Mouse (Mus musculus) left cerebral cortex, adult 18-20 months (tissue): ENCODE measurements at regions not wholly inside any gene's neighbourhood (a gene's known extent, or its start where the extent isn't known, plus 50 kb on each side); places are given as distances from the start of the nearest gene placed in this dataset.

Experiments
- DNase-seq, 2 experiments: peaks; one replicate each; pipeline ENCODE4 v3.0.0; 2021 to 2022; ENCODE audit warnings: low spot score in 2 of 2, mixed read lengths in 1 of 2

DNA sequence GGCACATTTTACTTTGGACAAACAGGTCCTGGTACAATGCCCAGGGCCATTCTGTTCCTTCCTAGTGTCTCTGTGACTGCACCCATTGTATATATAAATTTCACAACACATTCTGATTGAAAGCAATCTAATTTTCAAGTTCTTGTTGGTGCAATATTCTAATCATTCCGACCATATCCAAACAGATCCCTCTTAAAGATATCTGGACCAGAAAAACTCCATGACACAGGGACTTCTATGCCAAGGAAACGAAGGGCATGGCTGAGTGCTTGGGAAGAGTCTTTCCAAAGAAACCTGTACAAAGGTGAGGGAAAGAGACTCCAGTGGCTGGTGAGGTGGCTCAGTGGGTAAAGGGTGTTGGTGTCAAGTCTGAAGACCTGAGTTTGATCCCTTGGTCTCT, 337.8 kb downstream of the Pmp22 start:
- no peak for DNase-seq

DNA sequence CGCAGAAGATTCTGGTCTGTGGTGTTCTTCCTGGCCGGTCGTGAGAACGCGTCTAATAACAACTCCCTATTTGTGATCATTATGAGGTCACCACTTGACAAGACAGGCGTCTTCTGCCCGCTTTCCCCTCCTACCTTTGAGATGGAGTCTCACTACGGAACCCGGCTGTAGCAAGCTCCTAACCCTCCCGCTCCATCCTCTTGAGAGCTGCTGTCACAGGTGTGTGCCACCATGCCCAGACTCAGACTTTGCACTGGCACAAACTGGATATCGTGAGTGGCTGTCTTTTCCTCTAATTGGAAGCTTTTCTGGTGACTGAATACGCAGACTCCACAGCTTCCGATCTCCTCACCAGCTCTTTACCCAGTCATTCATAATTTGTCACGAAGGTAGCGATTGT, 346.0 kb downstream of the Pmp22 start:
- no peak for DNase-seq

DNA sequence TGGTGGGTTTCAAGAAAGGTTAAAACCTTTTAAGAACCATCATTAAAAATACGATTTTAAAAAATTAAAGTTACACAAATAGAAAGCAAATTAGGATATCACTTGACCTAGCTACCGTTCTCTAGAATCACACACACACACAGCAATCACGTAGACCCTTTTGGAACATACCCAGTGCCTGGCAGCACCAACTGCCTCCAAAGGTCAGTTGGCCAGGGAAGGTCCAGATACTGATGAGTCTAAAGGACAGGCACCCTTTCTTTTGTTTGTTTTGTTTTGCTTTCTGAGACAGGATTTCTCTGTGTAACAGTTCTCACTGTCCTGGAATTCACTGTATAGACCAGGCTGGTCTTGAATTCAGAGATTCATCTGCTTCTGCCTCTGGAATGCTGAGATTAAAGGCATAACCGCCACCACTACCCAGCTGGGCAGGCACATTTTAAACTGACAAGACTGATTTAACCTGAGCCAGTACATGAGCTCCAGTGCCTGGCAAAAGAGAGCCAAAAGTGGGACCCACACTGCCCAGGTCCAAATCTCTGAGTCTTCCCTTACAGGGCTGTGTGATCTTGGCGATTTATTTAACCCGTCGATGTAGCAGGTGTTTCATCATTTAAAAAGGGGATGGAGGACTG, 353.0 kb downstream of the Pmp22 start:
- DNase-seq = no peak

DNA sequence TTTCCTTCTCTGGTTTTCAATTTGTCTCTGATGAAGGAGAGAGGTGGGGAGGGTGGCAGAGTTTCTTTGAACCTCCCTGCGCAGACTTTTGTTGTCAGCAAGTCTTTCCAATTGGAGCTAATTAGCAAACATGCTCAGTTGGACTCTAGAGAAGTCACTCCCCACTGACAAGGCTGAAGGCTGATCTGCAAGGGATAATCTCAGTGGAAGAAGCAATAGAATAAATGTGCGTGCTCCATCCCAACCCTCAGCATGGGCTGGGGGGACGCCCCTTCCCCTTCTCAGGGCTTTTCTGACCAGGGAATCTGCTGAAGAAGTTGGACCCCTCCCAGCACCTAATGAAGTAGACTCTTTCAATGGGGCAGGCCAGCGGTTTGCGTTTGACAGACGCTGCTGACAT, 353.8 kb downstream of the Pmp22 start:
- no peak for DNase-seq

DNA sequence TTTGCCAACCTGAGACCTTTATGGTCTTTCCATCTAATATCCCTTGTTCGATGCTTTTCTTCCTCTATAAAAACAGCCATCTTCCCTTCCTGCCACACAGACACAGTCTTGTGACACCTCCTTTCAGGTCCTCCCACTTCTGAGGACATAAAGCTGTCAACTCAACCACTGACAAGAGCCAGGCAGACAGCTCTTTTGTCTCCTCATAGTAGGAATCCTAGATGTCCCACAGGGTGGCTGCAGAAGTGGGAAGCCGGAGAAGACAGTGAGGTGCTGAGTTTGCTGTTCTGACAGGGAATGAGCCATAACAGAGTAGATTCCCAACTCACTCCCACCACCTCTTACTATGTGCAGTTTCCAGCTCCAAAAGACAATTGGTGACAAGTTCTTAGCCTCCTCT, 358.4 kb downstream of the Pmp22 start:
- no peak for DNase-seq

DNA sequence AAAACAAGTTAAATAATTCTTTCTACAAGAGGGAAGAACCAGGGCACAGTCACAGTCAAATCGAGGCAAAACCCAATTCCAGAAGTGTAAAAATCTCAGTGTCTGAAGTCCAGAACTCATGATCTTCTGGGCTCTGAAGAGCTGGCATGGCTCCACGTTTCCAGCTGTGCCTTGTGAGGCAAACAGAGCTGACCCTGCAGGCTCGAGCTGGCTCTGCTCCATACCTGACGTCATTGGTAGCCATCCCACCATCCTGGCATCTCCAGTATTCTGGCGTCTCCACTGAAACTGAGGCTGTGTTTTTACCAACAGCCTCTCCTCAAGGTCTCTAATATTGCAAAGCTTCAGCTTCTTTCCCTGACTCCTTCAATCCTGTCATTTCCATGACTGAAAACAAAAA, 373.4 kb downstream of the Pmp22 start:
- DNase-seq = peak; percentile 9

DNA sequence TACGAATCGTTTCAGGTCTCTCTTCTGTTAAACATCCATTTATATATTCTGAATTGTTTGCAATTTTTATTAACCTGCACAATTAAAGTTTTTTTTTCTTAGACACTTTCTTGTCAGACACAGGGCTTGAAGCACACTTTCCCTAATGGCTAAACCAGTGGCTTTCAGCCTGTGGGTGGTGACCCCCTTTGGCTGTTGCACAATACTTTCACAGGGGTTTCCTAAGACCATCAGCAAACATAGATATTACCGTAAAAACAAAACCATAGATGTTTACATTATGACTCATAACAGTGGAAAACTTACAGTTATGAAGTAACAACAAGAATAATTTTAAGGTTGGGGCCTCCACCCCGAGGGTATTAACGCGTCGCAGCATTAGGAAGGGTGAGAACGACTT, 378.6 kb downstream of the Pmp22 start:
- DNase-seq = no peak

DNA sequence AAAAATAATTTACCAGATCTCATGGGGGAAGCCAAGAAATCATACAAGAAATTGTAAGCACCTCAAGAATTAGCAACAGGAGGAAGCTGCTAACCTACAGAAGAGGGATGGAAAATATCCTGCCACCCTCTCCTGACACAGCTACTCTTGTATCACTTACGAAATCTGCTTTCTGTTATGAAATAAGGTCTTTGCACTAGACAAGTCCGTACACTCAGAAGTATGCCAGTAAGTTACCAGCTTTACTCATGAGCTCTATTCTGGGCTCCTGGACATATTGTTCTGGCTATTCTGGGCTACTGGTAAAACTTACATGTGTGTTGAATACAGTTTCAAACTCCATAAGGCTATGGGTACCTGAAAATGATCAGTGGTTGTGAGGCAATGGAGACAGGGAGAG, 379.9 kb downstream of the Pmp22 start:
- DNase-seq = no peak

DNA sequence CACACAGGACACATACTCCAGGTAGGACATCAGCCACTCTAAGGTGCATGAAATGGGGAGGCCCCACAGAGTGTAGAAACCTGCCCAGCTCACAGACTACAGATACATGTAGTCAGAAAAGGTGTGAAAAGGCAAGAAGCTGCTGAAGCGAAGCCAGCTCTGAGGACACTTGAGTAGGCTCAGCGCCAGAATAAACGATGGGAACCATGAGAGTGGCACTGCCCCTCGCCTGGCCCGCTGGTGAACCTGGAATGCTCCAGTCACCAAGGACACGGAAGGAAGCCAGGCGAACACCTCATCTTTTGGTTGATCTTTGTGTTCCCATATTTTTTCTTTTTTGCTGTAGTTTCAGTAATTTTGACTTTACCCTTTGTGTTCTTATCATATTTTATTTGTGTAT, 381.8 kb downstream of the Pmp22 start:
- no peak for DNase-seq

DNA sequence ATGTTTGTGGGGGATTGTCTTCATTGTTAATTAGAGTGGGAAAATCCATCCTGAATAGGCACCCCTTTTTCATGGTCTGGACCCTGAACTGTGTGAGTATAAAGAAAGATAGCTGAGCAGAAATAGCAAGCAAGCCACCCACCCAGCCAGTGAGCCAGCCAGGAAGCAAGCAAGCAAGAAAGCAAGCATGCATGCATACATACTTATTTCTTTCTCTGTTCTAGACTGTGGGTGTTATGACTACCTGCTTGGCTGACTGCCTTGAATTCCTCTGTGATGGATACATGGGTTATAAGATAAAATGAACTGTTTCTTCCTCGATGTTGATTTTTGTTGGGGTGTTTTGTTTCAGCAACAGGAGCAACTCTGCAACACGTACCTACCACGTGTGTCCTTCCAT, 385.8 kb downstream of the Pmp22 start:
- DNase-seq = peak in 1 of 2 experiments; percentile 29

DNA sequence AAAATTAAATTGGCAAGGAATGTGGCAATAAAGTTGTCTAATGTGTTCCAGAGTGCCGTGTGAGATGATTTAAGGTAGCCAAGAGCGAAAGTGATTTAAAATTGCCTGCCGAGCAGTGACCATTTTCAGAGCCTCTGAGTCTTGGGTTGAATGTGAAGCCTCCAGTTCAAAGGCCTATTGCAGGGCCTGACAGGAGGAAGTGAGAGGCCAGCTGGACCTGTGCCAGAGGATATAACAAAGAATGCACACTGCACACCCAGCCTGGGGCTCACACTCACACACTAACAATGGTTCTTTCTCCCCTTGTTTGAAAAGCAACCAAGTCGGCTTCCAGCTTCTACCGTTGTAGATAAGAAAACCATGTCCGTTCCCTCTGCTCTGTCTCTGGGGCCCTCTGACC, 390.1 kb downstream of the Pmp22 start:
- DNase-seq = peak; percentile 5 to 23

DNA sequence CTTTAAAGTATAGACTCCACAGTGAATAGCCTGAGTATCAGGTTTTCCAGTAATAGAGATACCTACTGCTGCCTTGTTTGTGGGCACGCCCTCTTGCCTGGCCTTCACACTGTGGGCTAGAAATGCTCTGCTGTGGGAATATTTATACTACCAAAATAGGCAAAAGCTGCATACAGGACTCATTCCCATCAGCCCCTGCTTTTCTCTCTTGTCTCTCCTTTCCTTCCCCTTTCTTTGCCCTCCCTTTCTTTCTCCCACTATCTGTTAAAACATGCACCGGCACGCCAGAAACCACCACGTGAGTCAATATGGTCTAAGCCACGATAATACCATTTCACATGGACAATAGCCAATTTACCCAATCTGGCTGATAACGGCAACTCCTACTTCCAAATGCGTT, 395.5 kb downstream of the Pmp22 start:
- no peak for DNase-seq

DNA sequence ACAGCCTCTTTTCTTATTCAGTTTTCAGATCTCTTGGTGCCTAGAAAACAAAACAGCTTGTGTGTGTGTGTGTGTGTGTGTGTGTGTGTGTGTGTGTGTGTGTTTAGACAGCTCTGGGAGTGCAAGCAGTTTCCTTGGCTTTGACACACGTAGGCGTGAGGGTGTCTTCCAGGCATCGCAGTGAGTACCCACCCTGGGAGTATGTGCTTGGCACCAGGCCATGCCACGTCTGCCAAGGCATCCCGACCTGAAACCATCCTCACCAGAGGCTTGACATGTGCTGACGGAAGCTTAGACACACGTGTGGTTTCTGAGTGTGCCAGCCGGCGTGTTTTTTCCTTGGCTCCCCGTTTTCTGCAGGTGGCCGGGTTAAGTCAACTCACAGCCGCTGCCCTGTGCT, 396.6 kb downstream of the Pmp22 start:
- no peak for DNase-seq

DNA sequence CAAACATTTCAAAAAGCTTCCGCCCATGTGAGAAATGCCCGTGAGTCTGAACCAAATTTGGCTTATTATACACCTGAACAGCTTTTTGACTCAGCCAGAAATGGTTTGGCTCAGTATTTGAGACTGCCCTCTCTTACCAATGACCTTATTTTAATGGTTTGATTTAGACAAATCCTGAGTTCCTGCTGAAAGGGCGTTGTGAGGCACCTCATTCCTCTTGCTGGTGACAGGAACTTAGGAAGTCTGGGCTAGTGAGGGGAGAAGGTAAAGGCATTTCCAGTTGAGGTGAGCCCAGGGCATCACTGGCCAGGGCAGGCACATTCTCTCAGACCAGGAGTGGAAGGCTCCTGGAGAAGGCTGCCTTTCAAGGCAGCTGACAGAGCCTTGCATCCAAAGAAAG, 396.1 kb downstream of the Hs3st3b1 start:
- DNase-seq = no peak

DNA sequence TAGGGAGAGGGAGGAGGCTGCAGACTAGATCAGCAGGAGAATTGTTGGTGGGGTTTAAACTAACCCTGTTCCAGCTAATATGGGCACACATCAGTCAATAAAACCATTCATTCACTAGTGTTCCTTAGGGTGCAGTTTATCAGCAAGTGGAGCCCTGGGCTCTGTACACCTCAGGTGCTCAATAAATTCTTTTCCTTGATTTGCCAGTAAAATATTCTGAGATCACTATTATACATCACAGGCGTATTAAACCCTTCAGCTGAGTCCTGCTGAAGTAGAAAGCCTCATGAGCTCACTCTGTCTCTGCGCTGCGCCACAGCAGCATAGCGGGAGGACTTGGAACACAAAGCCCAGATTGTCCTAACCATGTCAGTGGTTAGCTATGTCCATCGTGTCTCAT, 389.3 kb downstream of the Hs3st3b1 start:
- DNase-seq = no peak

DNA sequence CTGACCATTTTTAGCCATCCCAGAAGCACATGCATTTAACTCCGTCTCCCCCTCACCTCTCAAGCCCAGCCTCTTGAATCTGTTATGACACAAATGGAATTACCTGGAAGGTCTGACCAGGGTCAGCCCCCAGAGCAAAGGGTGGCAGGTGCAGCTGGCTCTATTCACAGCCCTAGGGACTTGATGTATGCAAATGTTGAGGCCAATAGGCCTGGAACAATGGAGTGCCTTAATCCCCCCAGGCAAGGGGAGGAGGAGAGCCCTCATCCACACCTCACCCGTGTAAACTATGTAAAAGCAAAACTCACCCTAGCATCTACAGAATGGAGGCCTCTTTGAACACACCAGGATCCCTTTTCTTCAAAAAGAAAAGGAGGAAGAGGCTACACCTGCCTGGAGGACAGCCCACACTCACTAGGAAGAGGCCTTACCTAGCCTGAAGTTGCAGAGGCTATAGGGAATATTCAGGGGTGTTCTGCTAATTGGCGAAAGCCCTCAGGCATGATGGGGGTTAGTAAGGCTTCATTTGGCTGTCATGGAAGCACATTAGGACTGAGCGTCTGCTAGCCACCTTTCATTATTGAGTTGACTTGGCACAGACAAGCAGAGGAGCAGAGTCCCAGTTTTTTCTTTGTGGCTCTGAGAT, 388.4 kb downstream of the Hs3st3b1 start:
- DNase-seq = no peak

DNA sequence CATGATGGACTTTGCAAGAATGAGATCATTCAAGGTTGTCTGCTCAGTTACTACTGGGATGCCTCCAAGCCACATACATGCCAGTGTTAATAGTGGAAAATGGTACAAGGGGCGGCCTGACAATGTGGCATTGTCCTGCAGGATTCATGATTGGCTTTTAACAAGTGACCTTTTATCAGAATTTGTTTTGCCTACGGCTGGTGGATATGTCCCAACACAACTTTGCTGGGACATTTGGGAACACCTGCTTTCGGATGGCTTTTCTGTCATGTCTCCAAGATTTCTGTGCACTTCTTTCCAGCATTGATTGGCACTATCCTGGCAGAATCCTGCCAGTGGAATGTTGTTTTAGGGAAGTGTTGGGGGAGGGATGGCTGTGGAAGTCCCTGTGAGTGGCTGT, 384.4 kb downstream of the Hs3st3b1 start:
- no peak for DNase-seq

DNA sequence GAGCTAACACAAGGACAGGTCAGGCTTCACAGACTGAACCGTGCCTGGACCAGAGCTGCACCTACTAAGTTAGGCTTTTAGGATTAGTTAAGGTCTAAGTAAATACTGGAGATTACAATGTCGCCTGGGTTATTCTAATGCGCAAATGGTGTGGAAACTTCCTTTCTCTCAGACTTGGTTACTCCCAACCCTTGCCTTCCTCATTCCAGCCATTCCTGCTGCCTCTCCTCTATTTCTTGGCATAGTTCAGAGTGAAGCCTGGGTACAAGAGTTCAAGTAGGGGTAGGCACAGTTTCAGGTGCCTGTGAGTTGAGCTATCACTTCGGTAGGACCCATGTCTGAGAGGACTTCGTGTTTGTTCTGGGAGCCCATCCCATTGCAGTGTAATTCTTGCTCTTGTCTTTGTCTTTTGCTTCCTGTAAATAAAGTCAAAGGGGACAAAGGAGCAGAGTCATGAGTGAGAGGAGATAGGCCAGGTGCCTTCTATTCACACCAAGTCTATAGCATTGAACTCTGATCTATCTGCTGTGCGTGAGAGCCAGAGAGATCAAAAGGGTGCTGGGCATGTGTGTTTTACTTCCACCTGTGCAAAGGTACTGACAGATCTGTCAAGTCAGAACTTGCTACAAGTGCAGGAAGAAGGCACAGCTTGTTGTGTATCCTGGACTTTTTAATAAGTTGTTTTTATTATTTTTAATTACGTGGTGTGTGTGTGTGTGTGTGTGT, 378.0 kb downstream of the Hs3st3b1 start:
- no peak for DNase-seq

DNA sequence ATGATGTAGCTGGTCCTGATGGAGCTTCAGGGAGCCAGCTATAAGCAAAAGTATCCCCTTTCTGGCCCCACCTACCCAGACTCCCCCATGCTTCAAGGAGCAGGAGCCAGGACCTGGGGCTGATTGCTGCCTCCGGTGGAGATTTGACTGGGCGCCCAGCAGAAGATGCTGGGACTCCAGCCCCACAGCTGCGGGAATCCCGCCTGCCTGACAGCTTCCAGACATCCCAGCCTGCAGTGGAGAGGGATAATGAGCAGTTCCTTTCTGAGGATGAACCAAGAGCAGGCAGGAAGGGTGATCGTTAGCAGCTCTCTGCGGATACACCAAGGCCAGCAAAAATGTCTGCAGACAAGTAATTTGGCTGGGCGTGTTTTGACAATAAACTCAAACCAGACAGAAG, 376.6 kb downstream of the Hs3st3b1 start:
- no peak for DNase-seq

DNA sequence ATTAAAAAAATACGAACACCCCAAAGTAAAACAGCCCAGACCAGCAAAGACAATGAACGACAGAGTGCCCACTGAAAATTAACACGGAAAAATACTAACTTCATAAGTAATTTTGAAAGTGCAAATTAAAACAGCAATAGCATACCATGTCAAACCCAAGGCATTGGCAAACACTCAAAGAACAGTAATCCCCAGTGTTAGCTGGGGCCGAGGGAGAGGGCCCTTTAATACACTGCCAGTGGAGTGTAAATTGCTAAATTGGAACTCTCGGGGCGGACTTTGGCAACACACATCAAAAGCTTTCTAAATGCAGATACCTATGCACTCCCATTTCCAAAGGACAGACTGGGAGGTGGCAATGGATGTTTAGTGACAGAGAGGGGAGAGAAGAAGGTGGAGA, 361.6 kb downstream of the Hs3st3b1 start:
- DNase-seq = no peak

DNA sequence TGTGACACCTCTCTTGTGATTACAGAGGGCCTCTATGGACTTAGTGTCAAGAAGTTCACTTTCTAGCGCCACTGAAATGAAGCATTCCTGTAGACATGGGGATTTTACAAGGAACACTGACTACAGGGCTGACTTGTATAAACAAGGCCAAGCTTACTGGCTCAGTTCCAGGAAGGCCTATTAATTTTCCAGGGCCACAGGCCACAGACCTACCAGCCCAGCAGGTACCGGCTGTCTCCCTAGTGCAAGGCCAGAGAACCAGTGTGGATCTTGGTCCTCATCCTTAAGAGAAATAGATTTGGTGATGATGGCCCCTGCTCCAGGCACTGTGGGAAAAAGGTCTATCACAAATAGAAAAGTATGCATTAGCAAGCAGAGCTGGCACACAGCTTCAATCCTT, 359.4 kb downstream of the Hs3st3b1 start:
- no peak for DNase-seq

DNA sequence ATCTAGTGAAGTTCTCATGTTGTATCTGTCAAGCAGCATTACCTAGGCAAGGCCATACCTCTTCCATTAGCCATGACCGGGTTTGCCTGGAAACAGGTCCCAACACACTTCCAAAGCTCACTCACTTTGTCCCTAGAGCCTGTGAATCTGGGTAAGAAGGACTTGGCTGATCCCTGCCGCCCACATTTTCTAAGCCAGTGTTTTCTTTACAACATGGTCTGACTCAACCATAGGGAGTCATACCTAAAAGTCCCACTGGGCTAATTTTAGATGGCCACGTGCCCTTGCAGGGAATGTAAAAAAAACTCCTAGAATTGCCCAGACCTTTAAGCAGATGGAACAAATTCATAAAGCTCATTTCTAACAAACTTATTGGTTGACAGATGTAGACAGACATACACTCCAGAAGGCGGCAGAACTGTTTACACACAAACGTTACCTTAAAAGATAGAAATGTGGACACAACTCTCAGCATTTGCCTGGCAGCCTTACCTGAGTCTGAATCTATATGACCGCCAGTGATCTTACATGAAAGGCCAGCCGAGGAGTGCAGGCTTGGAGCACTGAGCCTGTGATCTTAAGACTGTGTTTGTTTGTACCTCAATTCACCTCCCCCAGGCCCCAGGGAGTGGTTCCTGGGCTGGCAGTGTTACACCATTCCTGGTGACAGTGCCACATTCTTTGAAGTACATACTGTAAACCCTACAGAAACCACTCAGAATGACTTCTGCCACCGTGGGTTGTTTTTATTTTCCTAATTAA, 356.4 kb downstream of the Hs3st3b1 start:
- peak in 1 of 2 experiments; percentile 5 for DNase-seq
